Mouse (Mus musculus) brain, embryonic 14.5 days (tissue): Measurements from ENCODE around the gene Ptprk. TPM values are rescaled to one million over a fixed set of nuclear protein-coding genes. Genes with fewer than 3 reads are reported as not detected.
A peak's percentile ranks its signal among the peaks of the same experiment; 100 is the strongest.

ENCODE experiments used
- DNase-seq: peaks from one replicate; pipeline ENCODE4 v3.0.0-alpha.2; 2011; ENCODE audit warnings: low read depth
- CTCF ChIP-seq: fragments of 200-500 bp; IDR thresholded peaks from 2 replicates; pipeline ENCODE4 v1.5.1; 2012; ENCODE audit warnings: inconsistent platforms, mild to moderate bottlenecking, moderate library complexity, borderline replicate concordance; ENCODE audit not compliant: insufficient read depth, insufficient read length; ENCODE audit errors: extremely low read depth
- POLR2A ChIP-seq: fragments of 200-500 bp; IDR thresholded peaks from 2 replicates; pipeline ENCODE4 v1.6.1; 2012; ENCODE audit warnings: mild to moderate bottlenecking, inconsistent platforms, borderline replicate concordance; ENCODE audit not compliant: poor library complexity, insufficient read depth, insufficient read length, severe bottlenecking; ENCODE audit errors: extremely low read depth
- polyA plus RNA-seq: library from polyadenylated mRNA; depleted of rRNA; stranded (reverse); fragments of >200 nt; gene quantifications from 2 replicates; pipeline ENCODE4 v1.2.3, GENCODE M21; 2012

Gene Ptprk
- polyA plus RNA-seq, 1 experiment: 30.8 TPM

- peak; percentile 59 for DNase-seq
- TF ChIP-seq POLR2A: no peak
- no peak for TF ChIP-seq CTCF
These were observed 186.0 kb downstream of the Ptprk start for GRCm38 (mm10) chr10:28260651-28261050.

GRCm38 (mm10) chr10:28262159-28262558 lies 187.5 kb downstream of the Ptprk start:
- DNase-seq: no peak
- TF ChIP-seq CTCF (no peak), POLR2A (no peak)

GRCm38 (mm10) chr10:28263546-28263945 lies 188.9 kb downstream of the Ptprk start:
- DNase-seq: no peak
- TF ChIP-seq CTCF (no peak), POLR2A (no peak)

GRCm38 (mm10) chr10:28270273-28270672 lies 195.7 kb downstream of the Ptprk start:
- no peak for TF ChIP-seq POLR2A
- no peak for TF ChIP-seq CTCF
- no peak for DNase-seq

- no peak for DNase-seq
- TF ChIP-seq POLR2A (no peak), CTCF (no peak)
These were observed 197.3 kb downstream of the Ptprk start for GRCm38 (mm10) chr10:28271729-28272606.

GRCm38 (mm10) chr10:28278757-28279156 lies 204.1 kb downstream of the Ptprk start:
- TF ChIP-seq CTCF (no peak), POLR2A (no peak)
- no peak for DNase-seq

- no peak for DNase-seq
- TF ChIP-seq CTCF (no peak), POLR2A (no peak)
These were observed 222.9 kb downstream of the Ptprk start for GRCm38 (mm10) chr10:28297531-28297930.

GRCm38 (mm10) chr10:28299207-28299606 lies 224.6 kb downstream of the Ptprk start:
- TF ChIP-seq CTCF (no peak), POLR2A (no peak)
- DNase-seq: no peak

- no peak for TF ChIP-seq POLR2A
- DNase-seq: no peak
These were observed 229.2 kb downstream of the Ptprk start for GRCm38 (mm10) chr10:28303856-28304255.

GRCm38 (mm10) chr10:28304292-28304875 lies 229.8 kb downstream of the Ptprk start:
- TF ChIP-seq POLR2A (no peak), CTCF (no peak)
- DNase-seq: no peak

GRCm38 (mm10) chr10:28306451-28307086 lies 231.9 kb downstream of the Ptprk start:
- DNase-seq: peak; percentile 33
- TF ChIP-seq CTCF: no peak
- TF ChIP-seq POLR2A: no peak

- TF ChIP-seq CTCF (no peak), POLR2A (no peak)
- no peak for DNase-seq
These were observed 236.7 kb downstream of the Ptprk start for GRCm38 (mm10) chr10:28311369-28311768.

- TF ChIP-seq POLR2A (no peak), CTCF (no peak)
- no peak for DNase-seq
These were observed 248.4 kb downstream of the Ptprk start for GRCm38 (mm10) chr10:28322995-28323394.
